Mouse (Mus musculus) midbrain, postnatal 0 days (tissue): ENCODE results near the gene Cryba4. TPM values are rescaled to one million over a fixed set of nuclear protein-coding genes. Genes with fewer than 3 reads are reported as not detected.

Source experiments
- ATAC-seq: fragments of 200-750 bp; cut with Nextera tagmentation; 2 replicates; pipeline ENCODE4 v1.8.0; 2017; ENCODE audit warnings: moderate number of reproducible peaks, mild to moderate bottlenecking, moderate TSS enrichment, moderate library complexity; ENCODE audit not compliant: low FRiP score
- DNase-seq: peaks from one replicate; pipeline ENCODE4 v3.0.0-alpha.2; 2015; ENCODE audit warnings: low spot score
- H3K27ac ChIP-seq: fragments of 300-500 bp; sonication (generic); 2 replicates; pipeline ENCODE4 v1.5.1; 2014; ENCODE audit warnings: low read depth, mild to moderate bottlenecking, low read length, mixed read lengths
- H3K27me3 ChIP-seq: fragments of 300-500 bp; sonication (generic); 2 replicates; pipeline ENCODE4 v1.6.1; 2014; ENCODE audit warnings: low read length, control low read depth, mixed read lengths; ENCODE audit not compliant: insufficient read depth
- H3K36me3 ChIP-seq: fragments of 300-500 bp; sonication (generic); 2 replicates; pipeline ENCODE4 v1.6.1; 2014; ENCODE audit warnings: low read length, control low read depth, mixed read lengths; ENCODE audit not compliant: insufficient read depth
- H3K4me1 ChIP-seq: fragments of 300-500 bp; sonication (generic); 2 replicates; pipeline ENCODE4 v1.6.1; 2014; ENCODE audit warnings: mild to moderate bottlenecking, control low read depth, antibody characterized with exemption, low read length, mixed read lengths; ENCODE audit not compliant: insufficient read depth
- H3K4me2 ChIP-seq: fragments of 300-500 bp; sonication (generic); 2 replicates; pipeline ENCODE4 v1.6.1; 2014; ENCODE audit warnings: low read depth, mild to moderate bottlenecking, low read length, mixed read lengths; ENCODE audit not compliant: poor library complexity, severe bottlenecking
- H3K4me3 ChIP-seq: fragments of 300-500 bp; sonication (generic); 2 replicates; pipeline ENCODE4 v1.5.1; 2014; ENCODE audit warnings: low read depth, mild to moderate bottlenecking, low read length, moderate library complexity
- H3K9ac ChIP-seq: fragments of 300-500 bp; sonication (generic); replicated peaks from 2 replicates; pipeline ENCODE4 v1.6.1; 2014; ENCODE audit warnings: mild to moderate bottlenecking, low read length, moderate library complexity, mixed read lengths; ENCODE audit not compliant: poor library complexity, severe bottlenecking
- H3K9me3 ChIP-seq: fragments of 300-500 bp; sonication (generic); 2 replicates; pipeline ENCODE4 v1.6.1; 2016; ENCODE audit warnings: low read length, control low read depth
- CTCF ChIP-seq: IDR thresholded peaks from 2 replicates; pipeline ENCODE4 v1.5.1; 2016; ENCODE audit warnings: antibody characterized with exemption, mild to moderate bottlenecking
- WGBS: fragments of 180-500 bp; shearing (Covaris S2); extraction: QIAGEN DNeasy Blood & Tissue Kit; methylation state at CpG from one replicate; pipeline ENCODE4 v1.1.7; 2014; 5-methylcytosine and 5-hydroxymethylcytosine counted together
- polyA plus RNA-seq: library from polyadenylated mRNA; unstranded; fragments of >200 nt; fragmentation: Nextera tagmentation; extraction: Ambion mirVana; gene quantifications from 2 replicates; pipeline ENCODE4 v1.2.1, GENCODE M21; 2015
- total RNA-seq: library from RNA; depleted of rRNA; stranded (reverse); fragments of >200 nt; gene quantifications from 2 replicates; pipeline ENCODE4 v1.2.3, GENCODE M21; 2014; rRNA removed

Cryba4 gene
- 1.6 and 2.4 TPM in 2 replicates for total RNA-seq
- polyA plus RNA-seq, result 2.5 and 2.9 TPM in 2 replicates

- Histone ChIP-seq H3K4me2 (no peak within 1 kb of the TSS), H3K36me3 (no peaks in the 10 kb centered on the region), H3K9me3 (no peaks in the 10 kb centered on the region), H3K4me3 (no peak within 1 kb of the TSS), H3K27me3 (no peaks in the 10 kb centered on the region), H3K9ac (no peak within 1 kb of the TSS), H3K27ac (no peak within 1 kb of the TSS), H3K4me1 (no peaks in the 10 kb centered on the region)
- ATAC-seq (no peak), DNase-seq (no peak)
- WGBS, result 77% methylated on average over 2 of the region's 2 CpGs
- TF ChIP-seq CTCF, result no peak
Measured at GRCm38 (mm10) chr5:112252400-112252799, at the start of gene Cryba4. Cryba4 (minus strand) TSS chr5:112252518.

GRCm38 (mm10) chr5:112301694-112302093 is 49.4 kb upstream of the Cryba4 start:
- no peak overlapping the region for H3K27ac ChIP-seq
- no peaks in the 10 kb centered on the region for H3K4me1 ChIP-seq
- 85% methylated on average over 4 of the region's 4 CpGs for WGBS
- no peak for ATAC-seq
- no peaks in the 10 kb centered on the region for H3K27me3 ChIP-seq
- TF ChIP-seq CTCF, result 0 out of 2 replicates have a peak, but pooled peaks have one; percentile 6
- no peak overlapping the region for H3K4me3 ChIP-seq
- H3K4me2 ChIP-seq, result no peak overlapping the region
- H3K36me3 ChIP-seq, result no peaks in the 10 kb centered on the region
- no peaks in the 10 kb centered on the region for H3K9me3 ChIP-seq
- no peak overlapping the region for H3K9ac ChIP-seq
- no peak for DNase-seq

- Histone ChIP-seq H3K27me3 (no peaks in the 10 kb centered on the region), H3K4me1 (no peaks in the 10 kb centered on the region), H3K4me3 (no peak overlapping the region), H3K36me3 (no peaks in the 10 kb centered on the region), H3K9me3 (no peaks in the 10 kb centered on the region), H3K9ac (no peak overlapping the region), H3K27ac (no peak overlapping the region), H3K4me2 (no peak overlapping the region)
- no peak for DNase-seq
- no peak for TF ChIP-seq CTCF
- WGBS, result 87% methylated on average over 6 of the region's 6 CpGs
- ATAC-seq, result no peak
Measured at GRCm38 (mm10) chr5:112300721-112301308, 48.5 kb upstream of the Cryba4 start.

- 86% methylated on average over 2 of the region's 2 CpGs for WGBS
- no peak for ATAC-seq
Measured at GRCm38 (mm10) chr5:112300112-112300511, 47.8 kb upstream of the Cryba4 start.

GRCm38 (mm10) chr5:112299399-112299798 is 47.1 kb upstream of the Cryba4 start:
- 0 out of 2 replicates have a peak overlapping the region, but pooled peaks have one; percentile 4 for H3K27ac ChIP-seq
- TF ChIP-seq CTCF, result no peak
- H3K4me1 ChIP-seq, result no peaks in the 10 kb centered on the region
- H3K9ac ChIP-seq, result no peak overlapping the region
- no peak for ATAC-seq
- no peaks in the 10 kb centered on the region for H3K36me3 ChIP-seq
- no peak overlapping the region for H3K4me3 ChIP-seq
- no peaks in the 10 kb centered on the region for H3K27me3 ChIP-seq
- WGBS, result 89% methylated on average over 4 of the region's 4 CpGs
- DNase-seq, result no peak
- no peaks in the 10 kb centered on the region for H3K9me3 ChIP-seq
- no peak overlapping the region for H3K4me2 ChIP-seq

More at GRCm38 (mm10) chr5:112300112-112300511, 47.8 kb upstream of the Cryba4 start:
- Histone ChIP-seq H3K4me1 (no peaks in the 10 kb centered on the region), H3K4me2 (no peak overlapping the region), H3K27me3 (no peaks in the 10 kb centered on the region), H3K9me3 (no peaks in the 10 kb centered on the region), H3K27ac (no peak overlapping the region), H3K36me3 (no peaks in the 10 kb centered on the region), H3K4me3 (no peak overlapping the region), H3K9ac (no peak overlapping the region)
- TF ChIP-seq CTCF, result no peak
- DNase-seq, result no peak

- Histone ChIP-seq H3K4me3 (no peak overlapping the region), H3K4me2 (no peak overlapping the region), H3K9me3 (no peaks in the 10 kb centered on the region), H3K9ac (no peak overlapping the region), H3K36me3 (no peaks in the 10 kb centered on the region), H3K27me3 (no peaks in the 10 kb centered on the region), H3K27ac (0 out of 2 replicates have a peak overlapping the region, but pooled peaks have one; percentile 4), H3K4me1 (no peaks in the 10 kb centered on the region)
- WGBS, result 87% methylated on average over 12 of the region's 12 CpGs
- no peak for TF ChIP-seq CTCF
- ATAC-seq (no peak), DNase-seq (no peak)
Measured at GRCm38 (mm10) chr5:112298226-112298988, 46.1 kb upstream of the Cryba4 start.
